Comparison of ENCODE assay signal across 23 mouse cellular contexts in genomic region chr9:65536491-65536890, GRCm38 (mm10). TPM values are rescaled to one million over a fixed set of nuclear protein-coding genes. Genes with fewer than 3 reads are reported as not detected.
A peak's percentile ranks its signal among the peaks of the same experiment; 100 is the strongest.
DNase-seq lines count a peak whose midpoint lies in the region; ATAC-seq lines count a peak whose summit lies in the region.
"Had no signal": no experiment of that assay in that cellular context is flagged by ENCODE, and none has a peak within 500 bp of the region (broad histone marks: within the 10 kb centered on the region; RNA-seq: fewer than 3 reads in every experiment).

No protein-coding gene starts in this region.

- ATAC-seq in heart, embryonic 16.5 days (replicated peaks; ENCODE audit: extremely low read depth, insufficient read depth, low FRiP score): no peak
- no peak for ATAC-seq in liver, embryonic 13.5 days (ENCODE audit: low read depth)
- ATAC-seq: forebrain, embryonic 15.5 days; midbrain, embryonic 16.5 days had no signal

- H3K36me3 ChIP-seq in heart, embryonic 16.5 days (ENCODE audit: control insufficient read depth, insufficient read depth): no peaks in the 10 kb centered on the region
- no peaks in the 10 kb centered on the region for H3K36me3 ChIP-seq in liver, embryonic 13.5 days
- H3K36me3 ChIP-seq: embryonic facial prominence, embryonic 12.5 days; forebrain, embryonic 15.5 days; hindbrain, embryonic 12.5 days; limb, embryonic 12.5 days; lung, embryonic 15.5 days had no signal

- H3K4me3 ChIP-seq in heart, embryonic 16.5 days (ENCODE audit: low read length): no peak overlapping the region
- no peak overlapping the region for H3K4me3 ChIP-seq in liver, embryonic 13.5 days (replicated peaks)
- H3K4me3 ChIP-seq: embryonic facial prominence, embryonic 12.5 days; erythroblast, embryonic 14.5 days; forebrain, embryonic 15.5 days; hindbrain, embryonic 12.5 days; limb, embryonic 12.5 days; lung, embryonic 15.5 days had no signal

- no peak overlapping the region for H3K9ac ChIP-seq in heart, embryonic 16.5 days (ENCODE audit: low read length)
- no peak overlapping the region for H3K9ac ChIP-seq in liver, embryonic 13.5 days
- H3K9ac ChIP-seq: embryonic facial prominence, embryonic 12.5 days; forebrain, embryonic 15.5 days; hindbrain, embryonic 12.5 days; limb, embryonic 12.5 days; lung, embryonic 15.5 days had no signal

- WGBS in heart, embryonic 16.5 days: 75% methylated on average over 4 of the region's 4 CpGs
- 73% methylated on average over 4 of the region's 4 CpGs for WGBS in liver, embryonic 13.5 days (ENCODE audit: insufficient replicate concordance)

- H3K27ac ChIP-seq in heart, embryonic 16.5 days (ENCODE audit: low read length): peak overlapping the region; percentile 9; the same call in 1 of the 2 replicates
- H3K27ac ChIP-seq in liver, embryonic 13.5 days: peak overlapping the region; percentile 58
- H3K27ac ChIP-seq: embryonic facial prominence, embryonic 12.5 days; forebrain, embryonic 15.5 days; hindbrain, embryonic 12.5 days; kidney, postnatal 0 days; limb, embryonic 12.5 days; lung, embryonic 15.5 days had no signal

- H3K4me1 ChIP-seq in heart, embryonic 16.5 days (ENCODE audit: control insufficient read depth, insufficient read depth, low read length): peaks cover 4% of the 10 kb centered on the region
- H3K4me1 ChIP-seq in liver, embryonic 13.5 days (replicated peaks): peaks cover 75% of the 10 kb centered on the region
- H3K4me1 ChIP-seq: forebrain, embryonic 15.5 days; hindbrain, embryonic 12.5 days had no signal

- no peak for DNase-seq in heart, adult 18-20 months
- peak; percentile 39 for DNase-seq in thymus, postnatal 4 days
- no peak for DNase-seq in thymus, postnatal 25 days
- DNase-seq in liver, embryonic 13.5 days: no peak
- no peak for DNase-seq in urinary bladder, postnatal 4 days (ENCODE audit: low spot score in 2 of 2)
- no peak for DNase-seq in natural killer cell, adult 2 months (ENCODE audit: low spot score in 2 of 2)
- DNase-seq: adrenal gland, adult 8-10 months; cerebellum, adult 11 months; cerebellum, postnatal 10 days; kidney, adult 18-20 months had no signal

- no peaks in the 10 kb centered on the region for H3K9me3 ChIP-seq in heart, embryonic 16.5 days (replicated peaks; ENCODE audit: control insufficient read depth, low read length)
- H3K9me3 ChIP-seq in liver, embryonic 13.5 days (replicated peaks): no peaks in the 10 kb centered on the region
- H3K9me3 ChIP-seq: embryonic facial prominence, embryonic 12.5 days; forebrain, embryonic 15.5 days; hindbrain, embryonic 12.5 days; lung, embryonic 15.5 days had no signal

- no peaks in the 10 kb centered on the region for H3K27me3 ChIP-seq in heart, embryonic 16.5 days (ENCODE audit: control insufficient read depth, insufficient read depth, low read length)
- no peaks in the 10 kb centered on the region for H3K27me3 ChIP-seq in liver, embryonic 13.5 days
- H3K27me3 ChIP-seq: embryonic facial prominence, embryonic 12.5 days; forebrain, embryonic 15.5 days; hindbrain, embryonic 12.5 days; limb, embryonic 12.5 days; lung, embryonic 15.5 days had no signal

- H3K4me2 ChIP-seq in heart, embryonic 16.5 days (ENCODE audit: low read depth, low read length): no peak overlapping the region
- no peak overlapping the region for H3K4me2 ChIP-seq in liver, embryonic 13.5 days
- H3K4me2 ChIP-seq: embryonic facial prominence, embryonic 12.5 days; forebrain, embryonic 15.5 days; hindbrain, embryonic 12.5 days; limb, embryonic 12.5 days; lung, embryonic 15.5 days had no signal

RNA-seq across cellular contexts. Expression of gene Ankdd1a, which starts 16.5 kb away (rescaled TPM):
- polyA plus RNA-seq in heart, embryonic 16.5 days (2015; fragmentation: Nextera tagmentation; extraction: Ambion mirVana): not detected in 2 replicates
- not detected for total RNA-seq in heart, adult 18-20 months (2021)
- not detected in 2 replicates for polyA plus RNA-seq in liver, embryonic 13.5 days (2015; fragmentation: Nextera tagmentation; extraction: Ambion mirVana)
- total RNA-seq: gastrocnemius, postnatal 4 days; megakaryocyte progenitor cell, adult 5-6 weeks had no signal
- polyA plus RNA-seq: embryonic facial prominence, embryonic 12.5 days; erythroblast, embryonic 14.5 days; heart, postnatal 0 days; hindbrain, embryonic 12.5 days; limb, embryonic 12.5 days; lung, embryonic 15.5 days had no signal

RNA-seq across cellular contexts. Expression of gene Plekho2, which starts 43.3 kb away (rescaled TPM):
- 11.0 and 12.0 TPM in 2 replicates for polyA plus RNA-seq in heart, embryonic 16.5 days (2015; fragmentation: Nextera tagmentation; extraction: Ambion mirVana)
- 1 to 10 TPM; 8.8 to 9.3 TPM for total RNA-seq in heart, adult 18-20 months (2021)
- 24.2 and 31.6 TPM in 2 replicates for polyA plus RNA-seq in liver, embryonic 13.5 days (2015; fragmentation: Nextera tagmentation; extraction: Ambion mirVana)

RNA-seq across cellular contexts. Expression of gene Pif1, which starts 50.5 kb away (rescaled TPM):
- polyA plus RNA-seq in heart, embryonic 16.5 days (2015; fragmentation: Nextera tagmentation; extraction: Ambion mirVana): 11.9 and 13.9 TPM in 2 replicates
- total RNA-seq in heart, adult 18-20 months (2021): not detected
- polyA plus RNA-seq in liver, embryonic 13.5 days (2015; fragmentation: Nextera tagmentation; extraction: Ambion mirVana): 11.0 and 13.8 TPM in 2 replicates
- total RNA-seq: neutrophil, adult 5-6 weeks had no signal
